23 mouse cellular contexts compared by ENCODE assay signal in the genomic region with DNA sequence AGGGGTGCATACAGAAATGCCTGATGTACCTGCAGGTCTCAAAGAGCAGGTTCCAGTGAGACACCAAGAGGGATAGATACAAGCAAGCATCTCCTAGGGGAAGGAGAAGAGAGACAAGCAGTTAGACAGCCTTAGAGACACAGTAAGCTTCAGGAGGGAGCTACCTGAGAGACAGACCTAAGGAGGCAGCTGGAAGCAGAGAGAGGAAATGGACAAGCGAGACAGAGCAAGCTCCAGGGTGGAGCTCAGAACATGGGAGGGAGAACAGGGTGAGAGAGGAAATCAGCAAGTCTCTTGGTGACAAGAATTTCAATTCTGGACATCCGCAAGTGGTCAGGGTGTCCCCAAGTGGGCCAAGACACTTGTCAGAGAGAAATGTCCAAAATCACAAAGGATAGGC. TPM values are rescaled to one million over a fixed set of nuclear protein-coding genes. Genes with fewer than 3 reads are reported as not detected.
DNase-seq lines count a peak whose midpoint lies in the region; ATAC-seq and TF ChIP-seq lines count a peak whose summit lies in the region.
"Had no signal": no experiment of that assay in that cellular context is flagged by ENCODE, and none has a peak within 500 bp of the region (broad histone marks: within the 10 kb centered on the region; RNA-seq: fewer than 3 reads in every experiment).

No protein-coding gene starts in this region.

- peak overlapping the region; percentile 21; the same call in 1 of the 2 replicates for H3K4me3 ChIP-seq in kidney, adult 2 months (ENCODE audit: insufficient read depth, low read depth, low read length)
- peak overlapping the region; percentile 72 for H3K4me3 ChIP-seq in megakaryocyte, embryonic 14.5 days (replicated peaks)
- H3K4me3 ChIP-seq in intestine, embryonic 16.5 days (ENCODE audit: low read length) = no peak overlapping the region
- H3K4me3 ChIP-seq: embryonic facial prominence, embryonic 10.5 days; forebrain, embryonic 13.5 days; heart, embryonic 12.5 days; hindbrain, embryonic 15.5 days had no signal

- H3K9me3 ChIP-seq in megakaryocyte, embryonic 14.5 days = no peaks in the 10 kb centered on the region
- H3K9me3 ChIP-seq in intestine, embryonic 16.5 days (ENCODE audit: control insufficient read depth, low read length) = no peaks in the 10 kb centered on the region
- H3K9me3 ChIP-seq: embryonic facial prominence, embryonic 10.5 days; forebrain, embryonic 13.5 days; G1E; heart, embryonic 12.5 days; hindbrain, embryonic 15.5 days had no signal

- no peak overlapping the region for H3K9ac ChIP-seq in intestine, embryonic 16.5 days (ENCODE audit: low read depth, low read length)
- H3K9ac ChIP-seq: forebrain, embryonic 13.5 days; forebrain, postnatal 0 days; heart, embryonic 12.5 days; hindbrain, embryonic 15.5 days had no signal

- DNase-seq in CD4-positive, CD25-positive, alpha-beta regulatory T cell, adult 2 months (ENCODE audit: low read depth, low spot score) = peak; percentile 26
- peak; percentile 20 for DNase-seq in kidney, adult 2 months
- no peak for DNase-seq in kidney, postnatal 10 days
- DNase-seq in naive thymus-derived CD4-positive, alpha-beta T cell, adult 2 months (ENCODE audit: low read depth) = peak; percentile 34
- DNase-seq: adrenal gland, adult 8-10 months; adrenal gland, postnatal 36 days; cerebellum, adult 11 months; cerebellum, adult 9-10 months; cerebellum, postnatal 25 days; forebrain, postnatal 0 days; gastrocnemius, postnatal 36 days; heart, adult 18-20 months; heart, postnatal 36 days had no signal

- no peak for TF ChIP-seq CTCF in kidney, adult 2 months (conservative IDR thresholded peaks at IDR 0.05; ENCODE audit: insufficient read depth, insufficient read length, low read depth, low read length)

- no peaks in the 10 kb centered on the region for H3K36me3 ChIP-seq in kidney, adult 2 months (ENCODE audit: control insufficient read depth, insufficient read depth, low read length)
- no peaks in the 10 kb centered on the region for H3K36me3 ChIP-seq in megakaryocyte, embryonic 14.5 days (replicated peaks; ENCODE audit: low read length)
- H3K36me3 ChIP-seq in intestine, embryonic 16.5 days (ENCODE audit: control insufficient read depth, insufficient read depth, low read length) = no peaks in the 10 kb centered on the region
- H3K36me3 ChIP-seq: embryonic facial prominence, embryonic 10.5 days; G1E; heart, embryonic 12.5 days; hindbrain, embryonic 15.5 days had no signal

- 72% methylated on average over 2 of the region's 2 CpGs for WGBS in kidney, adult 2 months
- WGBS in intestine, embryonic 16.5 days = 82% methylated on average over 2 of the region's 2 CpGs

- 0 out of 2 replicates have a peak overlapping the region, but pooled peaks have one; percentile 59 for H3K27ac ChIP-seq in kidney, adult 2 months (ENCODE audit: insufficient read depth, low read depth, low read length)
- H3K27ac ChIP-seq in intestine, embryonic 16.5 days (ENCODE audit: low read length) = no peak overlapping the region
- H3K27ac ChIP-seq: embryonic facial prominence, embryonic 10.5 days; forebrain, embryonic 13.5 days; hindbrain, embryonic 15.5 days had no signal

- no peaks in the 10 kb centered on the region; the same call in 1 of the 2 replicates for H3K27me3 ChIP-seq in kidney, adult 2 months (replicated peaks; ENCODE audit: control insufficient read depth, insufficient read depth, low read length)
- H3K27me3 ChIP-seq in megakaryocyte, embryonic 14.5 days (replicated peaks) = no peaks in the 10 kb centered on the region
- no peaks in the 10 kb centered on the region for H3K27me3 ChIP-seq in intestine, embryonic 16.5 days (replicated peaks; ENCODE audit: control insufficient read depth, insufficient read depth, low read length)
- H3K27me3 ChIP-seq: forebrain, embryonic 13.5 days; hindbrain, embryonic 15.5 days had no signal

- peaks cover 12% of the 10 kb centered on the region; the same call in 1 of the 2 replicates for H3K4me1 ChIP-seq in kidney, adult 2 months (ENCODE audit: control insufficient read depth, insufficient read depth, low read length)
- peaks cover 59% of the 10 kb centered on the region for H3K4me1 ChIP-seq in megakaryocyte, embryonic 14.5 days
- peaks cover 4% of the 10 kb centered on the region for H3K4me1 ChIP-seq in intestine, embryonic 16.5 days (ENCODE audit: control insufficient read depth, insufficient read depth, low read length)
- H3K4me1 ChIP-seq: heart, embryonic 12.5 days had no signal

- no peak for ATAC-seq in CD4-positive, CD25-positive, alpha-beta regulatory T cell, adult 4 months
- ATAC-seq in megakaryocyte, adult 5-6 weeks (ENCODE audit: poor library complexity, severe bottlenecking) = no peak
- ATAC-seq in intestine, embryonic 16.5 days = no peak
- ATAC-seq: forebrain, embryonic 13.5 days; forebrain, postnatal 0 days; inflammation-experienced regulatory T-cells, adult 6 months had no signal

- no peak overlapping the region for H3K4me2 ChIP-seq in intestine, embryonic 16.5 days (ENCODE audit: low read depth, low read length)
- H3K4me2 ChIP-seq: forebrain, embryonic 13.5 days; heart, embryonic 12.5 days; hindbrain, embryonic 15.5 days had no signal

- no peak for TF ChIP-seq POLR2A in kidney, adult 2 months (IDR thresholded peaks at IDR 0.05; ENCODE audit: low read depth, low read length)

RNA-seq across cellular contexts. Expression of a gene that starts 2.2 kb away (rescaled TPM):
- 100 to 1,000 TPM; 132 to 152 TPM for polyA plus RNA-seq in CD4-positive, CD25-positive, alpha-beta regulatory T cell, adult 4 months (2017; shearing (Covaris generic))
- 3.7 and 4.6 TPM in 2 replicates for polyA plus RNA-seq in kidney, adult 2 months (2012; rRNA removed)
- 0.47 TPM in 1 of 2 replicates, not detected in the other for polyA plus RNA-seq in megakaryocyte, embryonic 14.5 days (2012; ENCODE audit: insufficient read depth, low replicate concordance)
- total RNA-seq in megakaryocyte, adult 5-6 weeks (2015) = 20.5 and 37.5 TPM in 2 replicates
- 25.1 and 29.8 TPM in 2 replicates for total RNA-seq in megakaryocyte, adult 5-6 weeks (2017)
- polyA plus RNA-seq in intestine, embryonic 16.5 days (2015; fragmentation: Nextera tagmentation; extraction: Ambion mirVana) = 5.8 and 6.4 TPM in 2 replicates
- total RNA-seq: G1E had no signal
- polyA plus RNA-seq: G1E had no signal

RNA-seq across cellular contexts. Expression of a gene that starts 37.3 kb away (rescaled TPM):
- under 1 TPM; 0.39 to 0.47 TPM for polyA plus RNA-seq in CD4-positive, CD25-positive, alpha-beta regulatory T cell, adult 4 months (2017; shearing (Covaris generic))
- polyA plus RNA-seq in kidney, adult 2 months (2012; rRNA removed) = 88.2 and 172 TPM in 2 replicates
- polyA plus RNA-seq in megakaryocyte, embryonic 14.5 days (2012; ENCODE audit: insufficient read depth, low replicate concordance) = not detected in 2 replicates
- 5.4 and 6.4 TPM in 2 replicates for total RNA-seq in megakaryocyte, adult 5-6 weeks (2015)
- total RNA-seq in megakaryocyte, adult 5-6 weeks (2017) = 3.7 and 4.7 TPM in 2 replicates
- polyA plus RNA-seq in intestine, embryonic 16.5 days (2015; fragmentation: Nextera tagmentation; extraction: Ambion mirVana) = 1,466 and 1,574 TPM in 2 replicates
- total RNA-seq: G1E had no signal
- polyA plus RNA-seq: G1E had no signal

Comparison
In these comparisons a context has a peak if more than half of its experiments do, and no peak if none do; other contexts are left out.
1. RNA of a gene that starts 2.2 kb away (polyA plus RNA-seq): 132 to 152 TPM in CD4-positive, CD25-positive, alpha-beta regulatory T cell, adult 4 months; 5.8 to 6.4 TPM in intestine, embryonic 16.5 days, 3.7 to 4.6 TPM in kidney, adult 2 months and 0.47 TPM in megakaryocyte, embryonic 14.5 days; every median in the first group is over 10 times any median in the second.
2. RNA of a gene that starts 37.3 kb away (polyA plus RNA-seq): 1,466 to 1,574 TPM in intestine, embryonic 16.5 days and 88.2 to 172 TPM in kidney, adult 2 months; 0.39 to 0.47 TPM in CD4-positive, CD25-positive, alpha-beta regulatory T cell, adult 4 months and not detected in megakaryocyte, embryonic 14.5 days; every median in the first group is over 10 times any median in the second.